Mouse (Mus musculus) intestine, postnatal 0 days (tissue): ENCODE results near the gene Grifin. TPM values are rescaled to one million over a fixed set of nuclear protein-coding genes. Genes with fewer than 3 reads are reported as not detected.

ENCODE experiments used
- ATAC-seq: fragments of 200-750 bp; cut with Nextera tagmentation; 2 replicates; pipeline ENCODE4 v1.8.0; 2017; ENCODE audit warnings: mild to moderate bottlenecking, moderate TSS enrichment, moderate library complexity
- H3K27ac ChIP-seq: fragments of 300-500 bp; sonication (generic); 2 replicates; pipeline ENCODE4 v1.5.1; 2014; ENCODE audit warnings: mild to moderate bottlenecking, low read depth, low read length, moderate library complexity
- H3K27me3 ChIP-seq: fragments of 300-500 bp; sonication (generic); replicated peaks from 2 replicates; pipeline ENCODE4 v1.6.1; 2014; ENCODE audit warnings: low read length, mixed read lengths; ENCODE audit not compliant: control insufficient read depth, insufficient read depth
- H3K36me3 ChIP-seq: fragments of 300-500 bp; sonication (generic); 2 replicates; pipeline ENCODE4 v1.6.1; 2014; ENCODE audit warnings: mild to moderate bottlenecking, moderate library complexity; ENCODE audit not compliant: control insufficient read depth, insufficient read depth
- H3K4me1 ChIP-seq: fragments of 300-500 bp; sonication (generic); replicated peaks from 2 replicates; pipeline ENCODE4 v1.6.1; 2014; ENCODE audit warnings: antibody characterized with exemption, low read length, mixed read lengths; ENCODE audit not compliant: control insufficient read depth, insufficient read depth
- H3K4me2 ChIP-seq: fragments of 300-500 bp; sonication (generic); replicated peaks from 2 replicates; pipeline ENCODE4 v1.6.1; 2014; ENCODE audit warnings: low read depth, mild to moderate bottlenecking, moderate library complexity
- H3K4me3 ChIP-seq: fragments of 300-500 bp; sonication (generic); 2 replicates; pipeline ENCODE4 v1.5.1; 2014; ENCODE audit warnings: low read depth, low read length
- H3K9ac ChIP-seq: fragments of 300-500 bp; sonication (generic); 2 replicates; pipeline ENCODE4 v1.6.1; 2014; ENCODE audit warnings: mild to moderate bottlenecking, low read depth, low read length
- H3K9me3 ChIP-seq: fragments of 300-500 bp; sonication (generic); 2 replicates; pipeline ENCODE4 v1.6.1; 2016; ENCODE audit warnings: mixed run types; ENCODE audit not compliant: control insufficient read depth
- CTCF ChIP-seq: sonication (generic); IDR thresholded peaks from 2 replicates; pipeline ENCODE4 v1.5.1; 2016; ENCODE audit warnings: low read depth, mild to moderate bottlenecking, control low read depth, antibody characterized with exemption, moderate library complexity
- WGBS: fragments of 180-500 bp; shearing (Covaris S2); extraction: QIAGEN DNeasy Blood & Tissue Kit; methylation state at CpG from one replicate; pipeline ENCODE4 v1.1.7; 2014; 5-methylcytosine and 5-hydroxymethylcytosine counted together
- polyA plus RNA-seq: library from polyadenylated mRNA; unstranded; fragments of >200 nt; fragmentation: Nextera tagmentation; extraction: Ambion mirVana; gene quantifications from 2 replicates; pipeline ENCODE4 v1.2.1, GENCODE M21; 2015

The Grifin gene
- polyA plus RNA-seq, 1 experiment from 2014 or later = 1.5 TPM

DNA sequence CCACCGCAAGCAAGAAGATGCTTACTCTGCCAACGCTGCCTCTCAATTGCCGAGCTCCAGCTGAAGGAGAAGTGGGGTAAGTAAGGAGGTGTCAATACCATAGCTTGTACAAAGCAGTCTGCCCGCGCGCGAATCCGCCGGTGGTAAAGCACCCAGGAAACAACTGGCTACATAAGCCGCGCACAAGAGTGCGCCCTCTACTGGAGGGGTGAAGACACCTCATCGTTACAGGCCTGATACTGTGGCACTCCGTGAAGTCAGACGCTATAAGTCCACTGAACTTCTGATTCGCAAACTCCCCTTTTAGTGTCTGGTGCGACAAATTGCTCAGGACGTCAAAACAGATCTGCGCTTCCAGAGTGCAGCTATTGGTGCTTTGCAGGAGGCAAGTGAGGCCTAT lies 18.5 kb downstream of the Grifin start:
- Histone ChIP-seq H3K9me3 (0 out of 2 replicates have a peak, but pooled peaks cover 3% of the 10 kb centered on the region), H3K4me3 (no peak overlapping the region), H3K27ac (no peak overlapping the region), H3K27me3 (no peaks in the 10 kb centered on the region), H3K36me3 (no peaks in the 10 kb centered on the region), H3K4me1 (no peaks in the 10 kb centered on the region), H3K4me2 (no peak overlapping the region), H3K9ac (no peak overlapping the region)
- peak; percentile 47 for TF ChIP-seq CTCF
- ATAC-seq = no peak
- WGBS = 76% methylated on average over 19 of the region's 19 CpGs

DNA sequence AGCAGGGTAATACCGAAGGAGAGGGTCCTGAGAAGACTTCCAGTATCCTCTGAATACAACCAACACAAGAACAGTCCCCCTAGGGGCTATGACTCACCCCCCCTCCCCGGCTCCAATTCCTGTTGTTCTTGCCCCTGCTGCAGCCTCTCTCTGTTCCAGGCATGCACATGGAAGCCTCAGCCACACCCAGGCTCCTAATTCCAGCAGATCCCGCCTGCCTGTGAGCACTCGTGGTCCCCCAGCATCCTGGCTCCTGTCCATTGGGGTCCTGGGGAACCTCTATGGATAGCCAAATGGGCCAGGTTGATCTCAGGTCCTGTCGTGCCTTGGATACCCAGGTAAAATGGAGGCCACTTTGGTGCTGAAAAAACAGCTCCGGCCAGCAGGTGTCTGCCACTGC lies 19.2 kb downstream of the Grifin start:
- Histone ChIP-seq H3K9me3 (0 out of 2 replicates have a peak, but pooled peaks cover 3% of the 10 kb centered on the region), H3K27ac (no peak overlapping the region), H3K36me3 (no peaks in the 10 kb centered on the region), H3K4me1 (no peaks in the 10 kb centered on the region), H3K4me3 (no peak overlapping the region), H3K27me3 (no peaks in the 10 kb centered on the region), H3K9ac (no peak overlapping the region), H3K4me2 (no peak overlapping the region)
- no peak for ATAC-seq
- WGBS = 48% methylated on average over 6 of the region's 6 CpGs
- TF ChIP-seq CTCF = 0 out of 2 replicates have a peak, but pooled peaks have one; percentile 8

DNA sequence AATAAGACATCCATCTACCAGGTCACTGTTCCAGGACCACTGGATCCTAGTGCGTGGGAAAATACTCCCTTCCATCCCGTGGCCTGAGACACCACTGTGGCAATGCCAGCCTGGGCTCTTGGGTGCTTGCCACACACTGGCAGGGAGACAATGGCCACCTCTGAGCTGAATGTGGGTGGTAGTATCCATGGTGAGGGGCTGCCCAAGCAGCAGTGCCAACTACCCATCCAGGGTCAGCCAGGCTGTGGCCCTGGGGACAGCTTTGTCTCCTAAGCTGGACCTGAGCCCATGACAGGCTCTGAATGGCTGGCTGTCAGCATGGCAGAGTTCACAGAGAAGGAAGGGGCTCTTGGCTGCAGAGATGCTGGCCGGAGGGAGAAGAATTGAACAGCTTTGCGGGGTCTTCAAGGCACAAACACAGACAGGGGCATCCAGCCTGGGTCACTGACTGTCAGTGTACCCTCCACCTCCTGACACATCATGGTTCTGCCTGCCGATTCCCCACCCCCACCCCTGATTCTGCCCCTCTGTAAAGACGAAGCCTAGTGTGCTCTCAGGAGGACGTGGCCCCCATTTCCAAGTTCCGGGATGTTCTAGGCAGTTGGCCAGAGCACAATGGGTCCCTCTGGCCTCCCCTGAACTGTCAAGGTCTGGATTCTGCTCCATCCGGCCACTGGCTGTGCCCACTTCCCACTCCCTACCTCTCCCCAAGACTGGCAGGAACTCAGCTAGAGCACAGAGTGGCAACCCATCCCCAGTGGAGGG lies 21.9 kb downstream of the Grifin start:
- 69% methylated on average over 9 of the region's 9 CpGs for WGBS
- no peak for ATAC-seq

GRCm38 (mm10) chr5:140540106-140540505 lies 24.8 kb downstream of the Grifin start:
- Histone ChIP-seq H3K4me1 (no peaks in the 10 kb centered on the region), H3K4me2 (no peak overlapping the region), H3K27ac (no peak overlapping the region), H3K9me3 (no peaks in the 10 kb centered on the region), H3K4me3 (no peak overlapping the region), H3K36me3 (no peaks in the 10 kb centered on the region), H3K27me3 (no peaks in the 10 kb centered on the region), H3K9ac (no peak overlapping the region)
- WGBS = 8% methylated on average over 8 of the region's 8 CpGs
- TF ChIP-seq CTCF = peak; percentile 95
- peak; percentile 63 for ATAC-seq

More for the DNA sequence above, 21.9 kb downstream of the Grifin start:
- no peaks in the 10 kb centered on the region for H3K27me3 ChIP-seq
- no peak overlapping the region for H3K9ac ChIP-seq
- H3K27ac ChIP-seq = no peak overlapping the region
- no peak for TF ChIP-seq CTCF
- H3K4me1 ChIP-seq = no peaks in the 10 kb centered on the region
- H3K4me2 ChIP-seq = no peak overlapping the region
- no peak overlapping the region for H3K4me3 ChIP-seq
- H3K36me3 ChIP-seq = no peaks in the 10 kb centered on the region
- H3K9me3 ChIP-seq = no peaks in the 10 kb centered on the region

- Histone ChIP-seq H3K9me3 (no peaks in the 10 kb centered on the region), H3K4me2 (no peak overlapping the region), H3K9ac (no peak overlapping the region), H3K4me1 (no peaks in the 10 kb centered on the region), H3K27ac (no peak overlapping the region), H3K27me3 (no peaks in the 10 kb centered on the region), H3K36me3 (no peaks in the 10 kb centered on the region), H3K4me3 (no peak overlapping the region)
- WGBS = 78% methylated on average over 13 of the region's 13 CpGs
- ATAC-seq = no peak
- no peak for TF ChIP-seq CTCF
Measured at GRCm38 (mm10) chr5:140538111-140538683, 26.7 kb downstream of the Grifin start.

DNA sequence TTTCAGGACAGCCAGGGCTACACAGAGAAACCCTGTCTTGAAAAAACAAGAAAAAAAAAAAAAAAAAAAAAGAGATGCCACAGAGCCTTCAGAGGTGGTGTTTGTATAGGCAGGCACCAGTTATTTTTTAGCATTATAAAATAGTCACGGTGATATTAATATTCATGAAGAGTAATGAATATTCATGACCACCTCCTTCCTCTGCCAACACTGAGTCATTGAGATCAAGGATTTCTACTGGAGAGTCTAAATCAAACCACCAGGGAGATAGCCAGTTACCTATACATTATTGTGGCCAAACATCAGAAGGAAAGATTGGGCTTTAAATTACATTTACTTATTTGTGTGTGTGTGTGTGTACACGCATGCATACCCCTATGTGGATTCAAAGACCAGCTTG lies 38.1 kb downstream of the Grifin start:
- H3K27me3 ChIP-seq = no peaks in the 10 kb centered on the region
- no peak overlapping the region for H3K27ac ChIP-seq
- H3K4me3 ChIP-seq = no peak overlapping the region
- H3K4me2 ChIP-seq = no peak overlapping the region
- no peak for TF ChIP-seq CTCF
- peaks cover 15% of the 10 kb centered on the region; the same call in 1 of the 2 replicates for H3K36me3 ChIP-seq
- 95% methylated on average over 2 of the region's 2 CpGs for WGBS
- H3K9me3 ChIP-seq = no peaks in the 10 kb centered on the region
- no peak for ATAC-seq
- no peaks in the 10 kb centered on the region for H3K4me1 ChIP-seq
- no peak overlapping the region for H3K9ac ChIP-seq
